Mouse (Mus musculus) cerebellum, adult 8-10 months (tissue): ENCODE results near the gene Macf1.
"Not testable (repeated sequence)": the region's sequence is repeated elsewhere in the genome, so short reads cannot be mapped to it uniquely, and the experiment has no call there.

ENCODE experiments used
- DNase-seq: peaks from one replicate; pipeline ENCODE4 v3.0.0; 2022

Gene Macf1

GRCm38 (mm10) chr4:123530976-123531375, 153.2 kb downstream of the Macf1 start:
- DNase-seq = no peak

GRCm38 (mm10) chr4:123529230-123529629, 154.9 kb downstream of the Macf1 start:
- peak; percentile 60 for DNase-seq

DNA sequence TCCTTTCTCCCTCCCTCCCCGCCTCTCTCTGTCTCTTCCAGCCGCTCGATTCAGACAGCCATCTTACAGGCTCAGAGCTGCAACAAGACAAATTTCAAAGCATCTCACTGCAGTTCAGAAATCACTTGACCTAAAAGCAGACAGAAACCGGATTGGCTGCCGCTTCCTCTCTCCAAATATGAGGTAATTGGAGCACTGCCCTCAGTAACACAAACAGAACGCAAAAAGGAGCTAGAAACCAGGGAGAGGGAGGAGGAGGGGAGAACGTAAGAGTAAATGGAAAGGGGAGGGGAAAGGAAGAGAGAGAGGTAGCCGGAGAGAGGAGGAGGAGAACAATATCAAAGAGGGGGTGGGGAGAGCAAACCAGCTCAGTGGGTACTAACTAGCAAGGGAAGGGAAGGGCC, 156.6 kb downstream of the Macf1 start:
- DNase-seq = peak; percentile 69

DNA sequence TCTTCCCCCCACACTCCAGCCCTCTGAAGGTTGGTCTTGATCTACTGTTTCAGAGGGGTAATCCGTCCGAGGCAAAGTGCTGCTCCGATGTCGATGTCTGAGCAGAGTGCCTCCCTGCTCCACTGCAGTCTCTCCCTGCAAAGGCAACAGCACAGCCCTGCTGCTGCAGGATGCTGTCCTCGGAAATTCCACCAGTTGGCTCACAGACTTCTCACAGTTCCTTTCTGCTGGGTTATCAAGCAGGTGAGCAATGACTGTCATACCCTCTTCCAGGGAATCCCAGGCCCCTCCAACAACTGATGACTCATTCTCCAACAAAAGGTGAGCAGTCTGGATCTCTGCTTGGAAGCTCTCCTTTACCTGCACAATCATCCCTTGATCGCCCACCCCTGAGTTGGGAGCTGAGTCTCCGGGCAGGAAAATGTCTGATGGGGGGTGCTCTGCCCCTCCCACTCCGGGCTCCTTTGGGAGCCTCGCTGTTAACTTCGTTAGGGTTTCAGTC, 157.3 kb downstream of the Macf1 start:
- peak; percentile 50 for DNase-seq

DNA sequence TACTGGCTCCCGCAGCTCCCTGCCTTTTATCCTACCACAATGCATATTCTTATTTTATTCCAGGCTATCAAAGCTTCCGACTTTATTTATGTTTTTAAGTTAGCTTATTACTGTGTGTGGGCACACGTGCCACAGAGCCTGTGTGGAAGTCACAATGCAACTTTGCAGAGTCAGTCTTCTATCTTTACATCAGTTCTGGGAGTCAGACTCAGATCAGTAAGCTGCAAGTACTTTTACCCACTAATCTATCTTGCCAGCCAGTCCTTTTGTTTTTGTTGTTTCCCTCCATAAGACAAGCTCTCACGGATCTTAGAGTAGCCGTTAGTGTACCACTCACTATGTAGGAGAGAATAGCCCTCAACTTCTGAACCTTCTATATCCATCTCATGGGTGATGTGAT, 159.4 kb downstream of the Macf1 start:
- no peak for DNase-seq

DNA sequence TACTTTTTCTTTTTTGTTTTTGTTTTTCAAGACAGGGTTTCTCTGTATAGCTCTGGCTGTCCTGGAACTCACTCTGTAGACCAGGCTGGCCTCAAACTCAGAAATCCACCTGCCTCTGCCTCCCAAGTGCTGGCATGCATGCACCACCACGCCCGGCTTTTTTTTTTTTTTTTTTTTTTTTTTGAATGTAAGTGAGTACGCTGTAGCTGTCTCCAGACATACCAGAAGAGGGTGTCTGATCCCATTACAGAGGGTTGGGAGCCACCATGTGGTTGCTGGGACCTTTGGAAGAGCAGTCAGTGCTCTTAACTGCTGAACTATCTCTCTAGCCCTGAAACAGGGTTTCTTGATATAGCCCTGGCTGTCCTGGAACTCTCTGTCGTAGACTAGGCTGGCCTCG, 164.0 kb downstream of the Macf1 start:
- not testable (repeated sequence) for DNase-seq

DNA sequence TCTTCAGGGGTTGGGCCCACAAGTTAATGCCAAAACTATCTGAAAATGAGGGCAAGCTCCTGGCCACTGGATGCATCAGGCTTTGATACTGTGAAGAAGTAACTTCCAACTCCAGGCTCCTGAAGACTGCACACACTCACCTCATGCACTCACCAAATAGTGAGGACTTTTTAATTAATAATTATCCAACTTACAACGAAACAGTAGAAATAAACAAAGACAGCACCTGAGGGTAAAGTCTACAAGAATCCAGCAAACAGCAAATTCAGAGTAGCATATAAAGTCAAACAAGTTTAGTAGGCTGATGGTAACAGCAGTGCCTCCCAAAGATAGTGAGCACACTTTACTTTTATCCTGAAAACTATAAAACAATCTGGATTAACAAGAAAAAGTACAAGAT, 168.5 kb downstream of the Macf1 start:
- no peak for DNase-seq

GRCm38 (mm10) chr4:123510201-123510600, 174.0 kb downstream of the Macf1 start:
- DNase-seq = no peak

- no peak for DNase-seq
Observed at GRCm38 (mm10) chr4:123489086-123489485, 195.1 kb downstream of the Macf1 start.

- DNase-seq = no peak
Observed at GRCm38 (mm10) chr4:123479991-123480390, 204.2 kb downstream of the Macf1 start.

DNA sequence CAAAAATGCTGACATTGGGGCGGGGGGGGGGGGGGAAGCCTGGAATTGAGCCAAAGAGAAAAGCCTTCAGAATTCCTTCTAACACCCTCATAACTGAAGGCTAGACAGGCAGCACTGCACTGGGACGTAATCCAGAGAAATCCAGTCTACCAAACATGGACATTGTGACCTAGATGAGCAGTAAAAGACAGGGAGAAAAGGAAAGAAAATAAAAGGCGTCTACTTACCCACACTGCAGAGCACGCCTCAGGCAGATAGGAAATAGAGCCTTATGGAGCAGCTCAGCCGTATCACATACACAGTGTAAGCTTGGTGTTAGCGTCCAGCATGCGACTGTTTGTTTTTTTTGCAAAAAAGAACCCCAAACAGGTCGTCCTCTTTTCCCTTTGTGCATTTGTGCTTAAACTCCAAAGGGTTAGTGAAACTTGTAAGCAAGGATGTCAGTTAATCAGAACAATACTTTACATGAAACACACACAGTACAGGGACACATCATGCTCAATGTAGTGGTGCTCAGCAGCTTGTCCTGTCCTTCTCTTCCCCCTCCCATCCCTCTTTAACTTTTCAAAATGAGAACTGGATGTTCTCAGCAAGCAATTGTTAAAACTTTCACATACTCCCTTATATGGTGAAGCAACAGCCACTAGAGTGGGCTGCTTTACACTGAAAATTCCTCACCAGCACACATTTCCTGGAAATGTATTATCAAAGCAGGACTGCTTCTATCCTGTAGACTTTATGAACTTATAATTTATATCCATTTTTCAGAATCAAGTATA, 205.3 kb downstream of the Macf1 start:
- no peak for DNase-seq

DNA sequence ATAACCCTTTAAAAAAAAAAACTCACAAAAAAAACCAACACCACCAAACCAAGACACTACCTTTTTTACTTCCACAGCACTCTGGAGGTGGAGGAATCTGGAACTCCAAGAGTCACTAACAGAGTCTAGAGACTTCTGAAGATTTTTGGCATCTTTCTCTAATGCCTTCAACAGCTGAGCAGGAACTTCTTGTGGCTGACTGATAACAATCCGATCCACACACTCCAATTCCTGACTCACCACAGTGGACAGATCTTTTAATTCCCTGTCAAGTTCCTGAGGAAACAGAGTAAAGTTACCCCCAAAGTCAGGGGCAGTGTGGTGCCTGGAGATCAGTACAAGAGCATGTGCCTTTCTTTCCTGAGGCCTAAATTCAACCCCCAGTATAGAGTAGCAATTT, 218.4 kb downstream of the Macf1 start:
- no peak for DNase-seq

DNA sequence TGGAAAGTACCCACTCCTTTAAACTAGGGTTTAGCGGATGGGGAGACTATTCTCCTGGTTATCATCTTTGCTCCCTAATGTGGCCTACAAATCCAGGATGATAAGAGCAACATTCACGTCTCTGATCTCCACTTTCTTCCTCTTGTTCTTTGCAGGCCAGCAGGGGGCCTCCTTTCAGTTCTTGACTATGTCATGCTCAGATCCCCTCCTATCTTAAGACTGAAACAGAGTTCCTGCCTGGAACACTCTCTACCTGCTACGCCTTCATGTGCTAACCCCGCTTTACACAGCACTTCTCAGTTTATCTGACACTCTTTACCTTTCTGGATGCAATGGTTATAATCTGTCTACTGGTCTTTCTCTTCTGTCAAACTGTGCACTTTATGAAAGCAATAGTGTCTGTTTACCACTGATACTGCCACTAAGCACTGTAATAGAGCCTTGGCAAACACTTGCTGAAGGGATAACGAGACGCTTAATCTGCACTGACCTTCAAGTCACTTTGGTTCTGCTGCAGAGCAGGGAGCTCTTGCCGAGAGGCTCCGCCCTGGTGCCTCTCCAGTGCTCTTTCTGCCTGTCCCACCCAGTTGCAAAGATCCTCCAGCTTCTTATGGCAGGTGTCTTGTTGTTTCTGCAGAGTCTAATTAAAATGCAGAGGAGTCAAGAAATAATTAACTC, 223.4 kb downstream of the Macf1 start:
- no peak for DNase-seq

- DNase-seq = no peak
Observed at GRCm38 (mm10) chr4:123454871-123455640, 229.1 kb downstream of the Macf1 start.

GRCm38 (mm10) chr4:123453729-123454128, 230.4 kb downstream of the Macf1 start:
- DNase-seq = no peak

DNA sequence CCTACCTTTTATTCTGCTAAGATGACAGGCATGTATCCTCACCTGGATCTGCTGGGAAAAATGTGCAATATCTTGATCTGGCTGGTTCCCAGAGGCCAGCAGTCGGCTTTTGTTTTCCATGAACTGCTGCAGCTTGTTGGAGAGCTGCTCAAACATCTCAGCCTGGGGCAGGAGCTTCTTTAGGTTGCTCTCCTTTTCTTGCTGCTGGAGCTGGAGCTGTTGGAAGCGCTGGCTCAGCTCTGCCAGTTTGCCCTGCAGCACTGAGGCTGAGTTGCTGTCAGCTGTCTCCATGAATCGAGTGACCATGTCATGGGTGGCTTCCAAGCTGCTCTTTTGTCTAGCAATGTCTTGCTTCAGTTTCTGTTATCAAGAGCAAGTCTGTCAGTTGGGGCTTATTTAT, 232.2 kb downstream of the Macf1 start:
- no peak for DNase-seq

- no peak for DNase-seq
Observed at GRCm38 (mm10) chr4:123449304-123449703, 234.9 kb downstream of the Macf1 start.

DNA sequence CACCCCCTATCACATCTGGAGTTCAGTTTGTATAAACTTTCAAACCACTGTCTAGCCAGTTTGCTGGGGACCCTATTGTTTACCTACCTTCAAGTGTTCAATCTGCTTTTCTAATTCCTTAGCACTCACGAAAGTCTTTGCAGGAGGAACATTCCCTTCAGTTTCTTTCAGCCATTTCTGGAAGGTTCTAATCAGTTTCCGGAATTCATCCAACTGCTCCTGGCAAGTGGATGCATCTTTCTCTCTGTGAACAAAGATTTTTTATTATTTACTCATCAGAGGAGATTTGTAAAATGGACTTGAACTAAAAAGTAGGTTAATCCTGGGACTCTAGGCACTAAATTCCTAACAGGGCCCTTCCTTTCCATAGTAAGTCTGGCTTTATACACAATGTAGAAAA, 236.1 kb downstream of the Macf1 start:
- DNase-seq = no peak

- DNase-seq = no peak
Observed at GRCm38 (mm10) chr4:123447251-123447650, 236.9 kb downstream of the Macf1 start.

GRCm38 (mm10) chr4:123446754-123447153, 237.4 kb downstream of the Macf1 start:
- DNase-seq = no peak

DNA sequence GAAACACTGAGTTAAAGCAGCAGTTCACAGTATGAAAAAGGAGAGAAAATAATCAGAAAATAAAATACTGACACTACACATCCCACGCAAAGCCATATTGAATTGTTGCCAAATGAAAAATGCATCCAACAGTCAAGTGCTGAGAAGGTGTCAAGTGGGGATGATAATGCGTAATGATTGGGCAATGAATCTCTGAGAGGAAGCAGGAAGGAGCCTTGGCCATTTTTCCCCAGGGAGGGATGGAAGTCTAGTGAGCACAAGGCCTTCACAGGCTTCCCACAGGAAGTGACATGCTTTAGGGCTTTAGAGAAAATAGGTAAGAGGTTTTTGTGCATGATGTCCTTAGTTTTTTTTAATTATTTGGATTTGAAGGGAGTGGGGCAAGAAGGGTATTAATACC, 237.9 kb downstream of the Macf1 start:
- DNase-seq = not testable (repeated sequence)

- peak; percentile 45 for DNase-seq
Observed at GRCm38 (mm10) chr4:123438414-123438813, 245.7 kb downstream of the Macf1 start.

- no peak for DNase-seq
Observed at GRCm38 (mm10) chr4:123433171-123433570, 251.0 kb downstream of the Macf1 start.

- no peak for DNase-seq
Observed at GRCm38 (mm10) chr4:123431936-123432335, 252.2 kb downstream of the Macf1 start.
